Mouse (Mus musculus) spleen, adult 2 months (tissue): ENCODE measurements at regions not wholly inside any gene's neighbourhood (a gene's known extent, or its start where the extent isn't known, plus 50 kb on each side); places are given as distances from the start of the nearest gene placed in this dataset.

ENCODE experiments used
- DNase-seq, 2 experiments: peaks; one replicate each; pipeline versions ENCODE4 v3.0.0 to v3.0.0-alpha.2; 2012 to 2021; ENCODE audit warnings: low spot score in 2 of 2, low read depth in 1 of 2
- H3K27ac ChIP-seq: fragments of 200-500 bp; 2 replicates; pipeline ENCODE4 v1.5.1; 2012; ENCODE audit warnings: low read length, inconsistent platforms; ENCODE audit not compliant: insufficient read depth
- H3K27me3 ChIP-seq: fragments of 200-500 bp; 2 replicates; pipeline ENCODE4 v1.6.1; 2012; ENCODE audit warnings: mild to moderate bottlenecking, moderate library complexity, low read length, inconsistent platforms; ENCODE audit not compliant: control insufficient read depth, insufficient read depth
- H3K36me3 ChIP-seq: fragments of 200-500 bp; 2 replicates; pipeline ENCODE4 v1.6.1; 2012; ENCODE audit warnings: mild to moderate bottlenecking, low read length, inconsistent platforms; ENCODE audit not compliant: control insufficient read depth, insufficient read depth
- H3K4me1 ChIP-seq: fragments of 200-500 bp; 2 replicates; pipeline ENCODE4 v1.6.1; 2011; ENCODE audit warnings: inconsistent platforms; ENCODE audit not compliant: control insufficient read depth, insufficient read depth, insufficient read length
- H3K4me3 ChIP-seq: fragments of 200-500 bp; 2 replicates; pipeline ENCODE4 v1.5.1; 2011; ENCODE audit warnings: mild to moderate bottlenecking, inconsistent platforms; ENCODE audit not compliant: insufficient read depth, insufficient read length; ENCODE audit errors: extremely low read depth
- CTCF ChIP-seq: fragments of 200-500 bp; IDR thresholded peaks from 2 replicates; pipeline ENCODE4 v1.5.1; 2011; ENCODE audit warnings: mild to moderate bottlenecking, inconsistent platforms; ENCODE audit not compliant: insufficient read depth, insufficient read length, insufficient replicate concordance; ENCODE audit errors: extremely low read depth
- POLR2A ChIP-seq: fragments of 200-500 bp; IDR thresholded peaks from 2 replicates; pipeline ENCODE4 v1.6.1; 2011; ENCODE audit warnings: low read depth, low read length, inconsistent platforms
- WGBS: fragments of 180-500 bp; shearing (Covaris S2); methylation state at CpG from one replicate; pipeline ENCODE4 v1.1.7; 2018; 5-methylcytosine and 5-hydroxymethylcytosine counted together

DNA sequence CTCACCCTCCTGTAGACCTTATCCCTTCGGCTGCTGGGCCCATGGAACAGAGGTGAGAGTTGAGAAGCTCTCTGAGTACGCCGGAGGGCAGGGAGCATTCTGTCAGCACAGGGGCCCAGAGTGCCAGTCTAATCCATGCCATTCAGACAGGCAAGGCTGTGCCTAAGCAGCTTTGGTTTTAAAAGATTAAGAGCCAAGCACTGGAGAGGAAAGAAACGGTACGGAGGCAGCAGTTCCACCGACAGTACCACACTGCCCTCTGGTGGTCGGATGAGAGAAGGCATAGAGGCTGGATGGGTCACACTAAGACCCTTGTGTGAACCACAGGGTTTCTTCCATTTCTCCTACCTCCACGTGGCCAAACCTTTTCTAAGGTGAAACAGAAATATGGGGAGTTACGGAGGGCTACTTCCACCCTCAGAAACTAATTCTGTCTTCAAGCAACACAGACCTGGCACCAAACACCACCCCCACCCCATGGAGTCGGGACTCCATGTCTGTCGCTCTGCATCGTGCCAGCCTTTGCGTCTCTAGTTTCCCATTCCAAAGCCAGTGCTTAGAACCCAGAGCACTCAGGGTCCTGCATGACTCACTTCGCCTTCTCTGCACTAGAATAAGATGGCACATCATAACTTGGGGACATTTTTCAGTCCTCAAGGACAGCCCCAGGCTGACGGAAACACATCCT, 297.9 kb downstream of the Tns1 start:
- Histone ChIP-seq H3K27ac (no peak overlapping the region), H3K4me1 (peaks cover 3% of the 10 kb centered on the region; the same call in 1 of the 2 replicates), H3K4me3 (no peak overlapping the region), H3K36me3 (no peaks in the 10 kb centered on the region), H3K27me3 (no peaks in the 10 kb centered on the region)
- peak; percentile 14 to 76 for DNase-seq
- 49% methylated on average over 15 of the region's 15 CpGs for WGBS
- TF ChIP-seq POLR2A (no peak), CTCF (peak; percentile 87; the same call in 1 of the 2 replicates)

DNA sequence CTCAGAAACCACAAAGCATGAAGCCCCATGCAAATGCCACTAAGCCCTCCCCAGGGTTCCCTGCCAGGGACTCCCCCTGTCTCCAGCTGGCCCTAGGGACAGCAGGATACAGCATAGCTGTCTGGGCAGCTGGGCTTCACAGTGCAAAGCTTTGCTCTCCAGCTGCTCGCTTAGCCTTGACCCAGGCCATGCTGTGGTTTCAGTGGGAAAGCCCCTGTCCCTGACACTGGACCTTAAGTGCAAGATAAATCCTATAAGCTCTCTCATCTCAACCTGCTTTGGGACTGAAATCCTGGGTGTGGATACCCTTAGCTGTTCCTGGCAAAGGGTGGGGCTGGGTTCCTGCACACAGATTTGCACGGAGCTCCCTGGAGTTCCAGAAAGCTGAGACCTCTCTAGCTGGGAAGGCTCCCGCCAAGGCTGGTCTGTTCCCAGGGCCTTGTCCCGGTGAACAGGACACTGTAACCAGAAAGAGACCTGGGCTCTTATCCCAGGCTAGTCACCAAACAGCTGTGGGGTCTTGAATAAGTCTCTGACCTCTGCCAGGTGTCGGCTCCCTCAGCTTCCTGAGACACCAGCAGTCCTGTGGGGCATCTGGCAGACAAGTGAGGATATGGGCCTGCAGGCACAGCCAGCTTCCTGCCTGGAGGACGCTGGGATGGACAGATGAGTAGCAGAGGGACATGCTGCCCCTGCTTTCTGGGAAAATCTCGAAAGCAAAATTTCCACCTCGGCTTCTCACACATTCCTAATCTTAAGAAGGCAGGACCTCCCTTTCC, 299.7 kb downstream of the Tns1 start:
- TF ChIP-seq POLR2A, result no peak
- TF ChIP-seq CTCF, result no peak
- Histone ChIP-seq H3K27ac (no peak overlapping the region), H3K4me3 (no peak overlapping the region), H3K27me3 (no peaks in the 10 kb centered on the region), H3K36me3 (no peaks in the 10 kb centered on the region), H3K4me1 (peaks cover 3% of the 10 kb centered on the region; the same call in 1 of the 2 replicates)
- DNase-seq, result peak in 1 of 2 experiments; percentile 54
- 64% methylated on average over 8 of the region's 8 CpGs for WGBS

DNA sequence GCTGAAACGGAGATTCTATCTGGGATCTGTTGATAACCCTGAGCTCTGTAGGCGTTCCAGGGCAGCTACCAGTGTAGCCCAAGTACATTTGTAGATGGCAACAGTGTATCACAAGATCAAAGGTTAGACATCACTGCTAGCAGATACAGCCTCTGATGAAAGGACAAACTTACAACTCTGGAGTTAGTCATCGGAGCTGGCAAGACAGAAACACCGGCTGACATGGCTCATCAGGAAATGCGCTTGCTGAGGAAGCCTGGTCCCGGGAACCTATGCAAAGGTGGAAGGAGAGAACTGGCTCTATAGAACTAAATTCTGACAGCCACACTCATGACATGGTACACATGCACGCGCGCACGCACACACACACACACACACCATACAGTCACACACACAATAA, 300.5 kb downstream of the Tns1 start:
- whole genome bisulfite sequencing, result 89% methylated on average over 10 of the region's 10 CpGs
- peaks cover 3% of the 10 kb centered on the region; the same call in 1 of the 2 replicates for H3K4me1 ChIP-seq
- no peaks in the 10 kb centered on the region for H3K27me3 ChIP-seq
- TF ChIP-seq POLR2A, result no peak
- TF ChIP-seq CTCF, result no peak
- H3K36me3 ChIP-seq, result no peaks in the 10 kb centered on the region
- H3K4me3 ChIP-seq, result no peak overlapping the region
- H3K27ac ChIP-seq, result no peak overlapping the region
- no peak for DNase-seq

DNA sequence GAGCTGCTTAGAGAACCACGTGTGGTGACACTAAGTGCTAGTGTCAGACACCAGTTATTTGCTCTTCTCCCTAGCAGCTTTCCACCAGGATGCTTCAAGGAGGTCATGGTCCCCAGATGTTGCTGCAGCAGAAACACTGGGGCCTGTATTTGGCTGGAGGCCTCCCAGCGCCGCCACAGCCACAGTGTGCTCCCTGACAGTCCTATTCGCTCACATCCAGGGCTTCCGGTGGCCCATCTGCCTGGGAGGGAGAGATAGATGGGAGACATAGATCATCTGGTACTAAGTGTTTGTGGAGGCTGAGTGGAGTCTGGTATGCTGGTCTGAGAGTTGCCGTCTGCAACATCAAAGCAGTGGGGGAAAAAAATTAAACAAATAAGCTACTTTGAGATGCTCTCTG, 301.6 kb downstream of the Tns1 start:
- H3K4me3 ChIP-seq, result no peak overlapping the region
- WGBS, result 89% methylated on average over 6 of the region's 6 CpGs
- TF ChIP-seq POLR2A (no peak), CTCF (no peak)
- H3K4me1 ChIP-seq, result peaks cover 3% of the 10 kb centered on the region; the same call in 1 of the 2 replicates
- no peaks in the 10 kb centered on the region for H3K36me3 ChIP-seq
- no peak for DNase-seq
- H3K27me3 ChIP-seq, result no peaks in the 10 kb centered on the region
- H3K27ac ChIP-seq, result no peak overlapping the region

DNA sequence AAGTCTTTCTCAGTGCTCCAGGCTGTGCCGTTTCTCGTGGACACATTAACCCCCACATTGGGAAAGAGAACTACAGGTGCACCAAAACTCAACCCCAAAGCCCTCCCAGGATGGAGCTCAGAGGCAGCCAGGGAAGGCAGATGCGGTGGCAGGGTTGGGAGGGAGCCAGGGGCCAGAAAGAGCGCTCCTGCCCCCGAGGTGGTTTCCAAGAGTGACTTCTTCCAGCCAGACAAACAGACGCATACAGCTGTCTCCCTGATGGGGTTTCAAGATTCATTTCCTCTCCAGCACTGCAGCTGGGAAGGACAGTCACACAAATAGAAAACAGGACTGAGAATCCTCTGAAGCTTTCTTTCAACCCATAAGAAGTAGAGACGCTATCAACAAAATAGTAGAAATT, 303.5 kb downstream of the Tns1 start:
- no peak for DNase-seq
- Histone ChIP-seq H3K27ac (no peak overlapping the region), H3K4me3 (no peak overlapping the region), H3K4me1 (peaks cover 3% of the 10 kb centered on the region; the same call in 1 of the 2 replicates), H3K36me3 (no peaks in the 10 kb centered on the region), H3K27me3 (no peaks in the 10 kb centered on the region)
- TF ChIP-seq CTCF, result no peak
- TF ChIP-seq POLR2A, result no peak
- 59% methylated on average over 7 of the region's 7 CpGs for WGBS

DNA sequence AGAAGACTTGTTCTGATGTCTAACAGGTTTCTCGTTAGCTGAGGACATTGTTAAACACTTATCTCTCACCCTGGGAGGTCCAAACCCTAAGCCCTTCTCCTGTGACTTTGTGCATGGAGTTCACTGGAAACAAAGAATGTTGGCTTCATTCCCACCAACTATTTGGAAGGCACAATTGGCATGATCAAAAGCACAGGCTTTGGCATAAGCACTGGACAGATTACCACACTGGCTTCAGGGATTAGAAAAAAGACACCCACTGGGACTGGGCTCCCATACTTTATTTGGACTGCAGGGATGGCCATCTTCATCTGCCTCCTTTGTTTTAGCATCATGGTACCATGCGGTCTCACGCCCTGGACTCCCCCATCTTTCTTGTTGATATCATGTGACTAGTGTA, 317.0 kb downstream of the Tns1 start:
- no peaks in the 10 kb centered on the region for H3K4me1 ChIP-seq
- no peak overlapping the region for H3K4me3 ChIP-seq
- no peaks in the 10 kb centered on the region for H3K36me3 ChIP-seq
- DNase-seq, result no peak
- TF ChIP-seq CTCF (no peak), POLR2A (no peak)
- H3K27me3 ChIP-seq, result no peaks in the 10 kb centered on the region
- no peak overlapping the region for H3K27ac ChIP-seq
- WGBS, result 92% methylated on average over 3 of the region's 3 CpGs
